Comparison of ENCODE assay signal across 8 mouse cellular contexts in the genomic region with DNA sequence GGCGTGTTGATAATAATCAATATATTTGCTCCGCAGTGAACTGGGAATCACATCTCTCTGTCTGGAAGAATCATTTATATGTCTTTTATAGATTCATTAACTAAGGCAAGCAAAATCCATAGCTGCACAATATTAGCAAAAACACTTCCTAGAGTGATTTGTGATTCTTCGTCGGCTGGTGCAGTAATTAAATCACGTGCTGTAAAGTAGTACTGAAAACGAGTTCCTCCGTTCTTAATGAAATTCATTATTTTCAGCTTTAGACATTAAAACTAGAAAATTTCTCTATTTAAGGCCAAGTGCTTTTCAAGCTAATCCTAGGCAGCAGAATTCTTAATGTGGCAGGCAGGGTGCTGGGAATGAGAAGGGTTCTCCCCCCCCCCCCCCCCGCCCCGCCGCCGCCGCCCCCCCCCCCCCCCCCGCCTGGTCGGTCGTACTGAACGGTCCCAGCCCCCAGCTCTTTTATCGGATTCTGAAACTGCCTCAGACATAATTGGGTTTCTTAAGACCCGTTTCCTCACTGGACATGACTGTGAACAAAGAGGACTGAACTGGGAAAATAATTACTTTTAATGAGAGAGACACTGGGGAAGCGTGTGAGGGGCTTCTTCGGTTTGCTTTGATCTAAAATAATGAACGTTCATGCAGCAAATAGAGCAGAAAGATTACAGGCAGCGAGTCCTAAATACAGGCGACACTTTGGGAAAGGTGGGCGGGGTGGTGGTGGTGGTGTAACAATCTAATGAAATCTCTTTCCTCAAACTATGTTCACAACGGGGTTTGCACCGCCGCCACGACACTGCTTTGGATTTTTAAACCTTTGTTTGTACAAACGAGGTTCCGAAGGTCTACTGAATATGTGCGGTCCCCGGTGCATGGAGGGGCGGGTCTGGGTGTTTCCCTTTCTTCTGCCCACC.
DNase-seq lines count a peak whose midpoint lies in the region; ATAC-seq lines count a peak whose summit lies in the region.

No protein-coding gene starts in this region.

- H3K36me3 ChIP-seq in heart, embryonic 14.5 days (ENCODE audit: control insufficient read depth, insufficient read depth, low read length) = no peaks in the 10 kb centered on the region
- H3K36me3 ChIP-seq in forebrain, embryonic 13.5 days (ENCODE audit: poor library complexity, severe bottlenecking) = no peaks in the 10 kb centered on the region
- no peaks in the 10 kb centered on the region for H3K36me3 ChIP-seq in liver, embryonic 11.5 days (ENCODE audit: control insufficient read depth, insufficient read depth, low read length)

- no peaks in the 10 kb centered on the region for H3K27me3 ChIP-seq in heart, embryonic 14.5 days (ENCODE audit: control insufficient read depth, insufficient read depth, low read length)
- no peaks in the 10 kb centered on the region for H3K27me3 ChIP-seq in forebrain, embryonic 13.5 days
- no peaks in the 10 kb centered on the region for H3K27me3 ChIP-seq in liver, embryonic 11.5 days (replicated peaks; ENCODE audit: control insufficient read depth, insufficient read depth, low read length)

- no peak for ATAC-seq in heart, embryonic 14.5 days (ENCODE audit: insufficient number of reproducible peaks, insufficient read depth, low FRiP score, low read depth)
- ATAC-seq in forebrain, embryonic 13.5 days = peak; percentile 82
- no peak for ATAC-seq in liver, embryonic 11.5 days (replicated peaks; ENCODE audit: low FRiP score)

- peak overlapping the region; percentile 65 for H3K9ac ChIP-seq in heart, embryonic 14.5 days (ENCODE audit: low read length)
- H3K9ac ChIP-seq in forebrain, embryonic 13.5 days = peak overlapping the region; percentile 64
- no peak overlapping the region for H3K9ac ChIP-seq in liver, embryonic 11.5 days (ENCODE audit: low read depth, low read length)

- H3K9me3 ChIP-seq in heart, embryonic 14.5 days (ENCODE audit: control insufficient read depth, low read length) = no peaks in the 10 kb centered on the region
- peaks cover 3% of the 10 kb centered on the region; the same call in 1 of the 2 replicates for H3K9me3 ChIP-seq in forebrain, embryonic 13.5 days (replicated peaks)
- no peaks in the 10 kb centered on the region for H3K9me3 ChIP-seq in liver, embryonic 11.5 days (ENCODE audit: control insufficient read depth, low read length)

- H3K4me1 ChIP-seq in heart, embryonic 14.5 days (ENCODE audit: control insufficient read depth in 2 of 2, insufficient read depth in 2 of 2, low read length in 2 of 2) = no peaks in the 10 kb centered on the region
- H3K4me1 ChIP-seq in forebrain, embryonic 13.5 days = peaks cover 15% of the 10 kb centered on the region; the same call in 1 of the 2 replicates
- no peaks in the 10 kb centered on the region for H3K4me1 ChIP-seq in liver, embryonic 11.5 days (replicated peaks; ENCODE audit: control insufficient read depth, insufficient read depth, low read length)

- peak overlapping the region; percentile 71 for H3K4me2 ChIP-seq in heart, embryonic 14.5 days (ENCODE audit: low read length)
- peak overlapping the region; percentile 59 for H3K4me2 ChIP-seq in forebrain, embryonic 13.5 days
- H3K4me2 ChIP-seq in liver, embryonic 11.5 days = peak overlapping the region; percentile 38

- 35% methylated on average over 23 of the region's 33 CpGs for WGBS in heart, embryonic 14.5 days
- WGBS in forebrain, embryonic 13.5 days = 4% methylated on average over 25 of the region's 33 CpGs
- 35% methylated on average over 24 of the region's 33 CpGs for WGBS in liver, embryonic 11.5 days

- peak overlapping the region; percentile 41 to 52 for H3K4me3 ChIP-seq in heart, embryonic 14.5 days (ENCODE audit: control insufficient read depth in 1 of 2, insufficient read depth in 1 of 2, low read depth in 1 of 2, low read length in 2 of 2)
- peak overlapping the region; percentile 41 for H3K4me3 ChIP-seq in forebrain, embryonic 13.5 days
- 0 out of 2 replicates have a peak overlapping the region, but pooled peaks have one; percentile 1 for H3K4me3 ChIP-seq in liver, embryonic 11.5 days (ENCODE audit: low read depth, low read length)

- no peak overlapping the region for H3K27ac ChIP-seq in heart, embryonic 14.5 days (replicated peaks in 1 of 2; ENCODE audit: control insufficient read depth in 1 of 2, insufficient read depth in 1 of 2, low read depth in 2 of 2, low read length in 2 of 2)
- H3K27ac ChIP-seq in forebrain, embryonic 13.5 days = peak overlapping the region; percentile 81
- no peak overlapping the region for H3K27ac ChIP-seq in liver, embryonic 11.5 days (ENCODE audit: low read depth, low read length)

- DNase-seq in heart, adult 8-10 months (ENCODE audit: low spot score) = no peak
- DNase-seq in MN1 (ENCODE audit: low spot score) = peak; percentile 6
- no peak for DNase-seq in liver, embryonic 11.5 days (ENCODE audit: low spot score)
- DNase-seq in retina, postnatal 1 day = peak; percentile 98
- DNase-seq in adrenal gland, adult 18-20 months (ENCODE audit: low spot score in 2 of 2) = no peak
- no peak for DNase-seq in cerebellum, adult 18-20 months

Comparison
In these comparisons a context has a peak if more than half of its experiments do, and no peak if none do; other contexts are left out.
1. DNase-seq: peak in MN1 (single experiment) and retina, postnatal 1 day (single experiment); none in heart, adult 8-10 months (single experiment), liver, embryonic 11.5 days (single experiment), adrenal gland, adult 18-20 months (0 of 2) and cerebellum, adult 18-20 months (0 of 2).
2. Peak in every context shown above with its lines, with median percentiles within 50 percentile points of each other: H3K4me2 ChIP-seq and H3K4me3 ChIP-seq.